Mouse (Mus musculus) CD4-positive, CD25-positive, alpha-beta regulatory T cell, adult 2 months (primary cell): ENCODE data around the gene Gm10491.
A peak's percentile ranks its signal among the peaks of the same experiment; 100 is the strongest.
"Not testable (repeated sequence)": the region's sequence is repeated elsewhere in the genome, so short reads cannot be mapped to it uniquely, and the experiment has no call there.

Experiments
- DNase-seq: peaks from one replicate; pipeline ENCODE4 v3.0.0-alpha.2; 2012; ENCODE audit warnings: low read depth, low spot score

The Gm10491 gene

DNA sequence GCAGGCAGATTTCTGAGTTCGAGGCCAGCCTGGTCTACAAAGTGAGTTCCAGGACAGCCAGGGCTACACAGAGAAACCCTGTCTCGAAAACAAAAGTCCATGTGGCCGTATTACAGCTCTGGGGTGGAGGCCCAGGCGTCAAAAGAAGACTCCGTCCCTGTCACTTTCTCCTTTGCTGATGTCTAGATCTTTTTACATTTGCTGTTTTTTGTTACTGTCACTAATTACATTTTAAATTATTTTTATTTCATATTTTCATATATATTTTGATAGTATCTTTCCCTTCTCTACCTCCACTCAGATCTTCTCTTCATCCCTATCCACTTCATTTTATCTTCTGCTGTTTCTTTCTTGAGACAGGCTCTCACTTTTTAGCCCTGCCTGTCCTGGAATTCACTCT is at the start of gene Gm10491:
Gm10491 (minus strand) TSS at position 101 of the 400 bp plus-strand sequence.
- DNase-seq = no peak

DNA sequence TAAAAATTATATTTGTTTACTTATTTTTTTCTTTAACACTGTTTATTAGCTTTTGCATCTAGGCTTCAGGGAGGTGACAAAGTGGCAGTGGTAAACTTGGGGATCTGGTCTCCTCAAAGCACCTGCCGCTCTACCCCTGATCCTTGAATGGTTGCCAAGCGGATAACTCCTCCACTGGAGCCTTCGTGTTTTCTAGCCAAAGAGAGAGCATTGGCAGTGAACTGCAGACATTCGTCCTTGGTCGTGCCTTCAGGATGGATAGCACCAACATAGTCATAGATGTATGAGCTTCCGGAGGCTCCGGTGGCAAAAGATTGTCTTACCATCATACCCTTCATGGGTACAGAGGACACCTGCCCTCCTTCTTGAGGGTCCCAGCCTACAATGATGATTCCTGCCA is 42.5 kb upstream of the Gm10491 start:
- no peak for DNase-seq

DNA sequence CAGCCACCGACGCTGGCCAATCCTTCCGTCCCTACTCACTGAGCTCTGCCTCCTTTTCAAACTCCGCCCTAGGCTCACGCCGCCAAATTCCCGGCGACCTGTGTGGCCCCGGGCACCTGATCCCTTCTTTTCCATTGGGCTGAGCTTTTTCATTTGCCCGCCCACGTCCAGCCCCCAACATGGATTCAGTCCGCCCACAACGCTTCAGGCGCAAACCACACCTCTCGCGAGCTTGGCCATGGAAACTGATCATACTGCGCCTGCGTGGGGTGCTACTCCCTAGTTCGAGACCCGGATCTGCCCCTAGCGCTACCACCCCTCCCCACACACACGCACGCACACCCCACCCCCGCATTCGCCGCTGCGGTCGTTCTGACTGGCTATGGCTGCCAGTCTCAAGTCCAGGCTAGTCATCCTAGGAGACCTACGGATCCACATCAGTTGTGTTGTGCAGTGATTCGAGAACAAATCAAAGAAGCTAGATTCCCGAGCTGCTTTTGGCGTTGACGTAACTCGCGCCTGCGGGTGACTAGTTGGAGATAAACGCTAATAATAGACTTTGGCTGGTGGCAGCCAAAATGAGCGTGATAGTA is 40.4 kb upstream of the Gm10491 start:
- peak; percentile 92 for DNase-seq

DNA sequence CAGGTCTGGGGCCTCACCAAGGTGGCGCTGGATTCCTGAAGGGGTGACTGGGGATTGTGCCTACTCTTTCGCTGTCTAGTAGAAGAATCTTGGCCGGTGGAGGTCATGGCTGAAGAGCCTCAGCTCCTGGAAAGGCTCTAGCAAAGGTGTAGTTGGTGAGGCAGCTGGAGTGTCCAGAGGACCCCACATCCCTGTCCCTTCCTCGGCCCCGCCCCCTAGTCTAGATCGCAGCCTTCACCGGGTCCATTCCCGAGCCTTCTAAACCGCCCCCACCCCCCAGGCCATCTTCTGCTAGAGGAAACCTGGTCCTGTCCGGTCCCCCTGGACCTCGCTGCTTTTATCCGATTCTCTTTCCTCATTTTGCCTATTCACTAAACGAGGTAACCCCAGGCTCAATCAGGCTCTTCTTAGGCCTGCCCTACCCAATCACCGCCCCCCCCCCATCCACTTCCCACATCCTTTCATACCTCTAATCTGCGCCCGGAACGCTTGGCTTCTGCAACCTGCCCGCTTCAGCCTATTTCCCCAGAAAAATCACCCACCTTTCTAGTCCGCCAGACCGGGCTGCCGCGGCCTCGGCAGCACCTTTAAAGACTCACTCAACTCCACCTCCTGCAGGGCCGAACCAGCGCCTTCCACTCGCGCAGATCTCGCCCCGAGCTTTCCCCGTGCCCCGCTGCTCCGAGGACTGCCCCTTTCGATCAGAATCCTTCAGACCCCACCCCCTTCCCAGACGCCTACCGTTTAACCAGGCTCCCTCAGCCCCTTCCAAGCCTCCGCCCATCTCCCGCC is 39.7 kb upstream of the Gm10491 start, which contains the start of gene Hdac6:
Hdac6 (minus strand) TSS at position 782 of the 792 bp plus-strand sequence.
- DNase-seq = no peak

DNA sequence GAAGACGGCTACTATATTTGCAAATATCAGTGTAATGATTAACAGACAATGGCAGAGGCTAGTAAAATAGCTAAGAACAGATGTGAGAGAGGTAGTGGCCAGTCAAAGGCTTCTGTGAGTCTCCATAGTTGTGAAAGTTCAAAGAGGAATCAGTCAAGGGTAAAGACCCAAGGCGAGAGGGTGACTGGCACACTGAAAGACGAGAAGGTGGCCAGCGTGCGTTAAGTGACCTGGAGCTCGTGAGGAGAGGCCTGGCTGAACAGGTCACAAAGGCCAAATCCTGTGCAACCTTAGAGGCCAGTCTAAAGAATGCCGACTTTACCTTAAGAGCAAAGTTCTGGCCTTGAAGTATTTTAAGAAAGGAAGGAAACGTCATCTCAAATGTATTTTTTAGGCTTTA is 38.0 kb upstream of the Gm10491 start:
- no peak for DNase-seq

DNA sequence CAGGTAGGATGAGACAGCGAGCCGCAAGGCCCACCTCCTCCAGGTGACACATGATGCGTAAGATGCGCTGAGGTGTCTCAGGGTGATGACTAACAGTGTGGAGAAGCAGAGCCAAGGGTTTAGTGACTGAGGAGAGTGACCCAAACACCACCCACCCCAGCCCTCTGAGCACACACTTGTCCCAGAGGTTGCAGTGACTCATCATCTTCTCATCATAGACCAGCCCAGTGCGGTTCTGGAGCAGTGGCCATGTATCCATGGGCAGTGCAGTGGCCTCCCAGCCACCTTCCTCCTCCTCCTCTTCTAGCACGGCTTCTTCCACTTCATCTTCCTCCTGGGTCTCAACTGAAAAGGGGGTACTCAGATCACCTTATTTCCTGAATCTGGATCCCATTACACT is 30.0 kb upstream of the Gm10491 start:
- DNase-seq = no peak

DNA sequence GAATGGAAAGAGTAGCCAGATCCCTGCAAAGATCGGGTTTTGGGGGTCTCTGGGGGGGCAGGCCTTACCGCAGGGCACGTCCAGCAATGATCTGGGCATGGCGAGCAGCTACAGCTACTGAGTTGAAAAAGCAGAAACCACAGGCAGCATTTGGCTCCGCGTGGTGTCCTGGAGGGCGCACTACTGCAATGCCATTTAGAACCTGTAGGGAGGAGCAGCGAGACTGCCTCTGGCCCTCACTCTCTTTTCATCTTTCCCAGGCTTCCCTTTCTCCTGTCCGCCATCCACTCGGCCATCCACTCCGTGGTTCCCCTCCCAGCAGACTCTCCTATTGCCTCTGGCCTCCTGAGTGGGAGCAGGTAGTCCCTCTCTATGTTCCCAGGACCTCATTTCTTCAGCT is 29.2 kb upstream of the Gm10491 start:
- DNase-seq = no peak

DNA sequence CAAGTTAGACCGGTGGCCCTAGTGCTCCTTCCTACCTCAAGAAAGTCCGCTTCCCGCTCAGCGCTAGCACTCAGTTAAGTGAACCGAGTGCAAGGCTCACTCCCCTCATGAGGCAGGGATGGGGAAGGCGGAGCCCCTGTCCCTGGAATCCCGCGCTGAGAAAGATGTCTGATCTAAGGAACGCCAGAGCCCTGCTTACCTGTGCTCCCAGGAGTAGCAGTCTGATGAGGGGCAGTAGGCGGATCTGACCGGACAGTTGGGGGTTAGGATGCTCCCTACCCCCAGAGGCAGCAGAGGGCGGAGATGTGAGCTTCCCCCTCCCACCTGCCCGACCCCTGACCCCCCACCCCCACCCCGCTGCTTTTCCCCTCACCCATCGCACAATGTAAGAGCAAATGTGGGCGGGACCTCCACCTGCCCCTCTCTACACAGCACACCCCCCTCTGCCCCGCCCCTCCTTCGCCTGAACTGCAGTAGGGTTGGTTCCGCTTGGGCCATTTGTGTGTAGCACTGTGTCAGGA is 20.7 kb upstream of the Gm10491 start, which contains the start of gene Eras:
Eras (minus strand) TSS at position 338 of the 521 bp plus-strand sequence.
- no peak for DNase-seq

DNA sequence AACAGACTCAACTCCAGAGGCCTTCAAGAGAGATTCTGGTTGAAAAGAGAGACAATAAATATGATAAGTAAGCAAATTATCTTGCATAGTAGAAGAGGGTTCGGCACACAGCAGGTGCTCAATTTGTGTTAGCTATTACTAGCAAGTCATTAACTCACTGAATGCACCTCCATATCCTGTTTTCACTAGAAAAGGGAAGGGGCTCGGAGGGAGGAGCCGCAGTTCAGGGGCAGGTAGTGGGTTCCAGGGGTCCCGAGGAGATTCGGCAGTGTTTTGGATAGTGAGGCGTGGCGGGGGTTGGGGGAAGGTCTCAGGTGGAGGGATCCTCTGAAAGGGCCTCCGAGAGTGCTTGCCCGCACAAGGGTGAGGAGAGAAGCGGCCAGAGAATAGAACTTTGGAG is 19.5 kb upstream of the Gm10491 start:
- DNase-seq = no peak

DNA sequence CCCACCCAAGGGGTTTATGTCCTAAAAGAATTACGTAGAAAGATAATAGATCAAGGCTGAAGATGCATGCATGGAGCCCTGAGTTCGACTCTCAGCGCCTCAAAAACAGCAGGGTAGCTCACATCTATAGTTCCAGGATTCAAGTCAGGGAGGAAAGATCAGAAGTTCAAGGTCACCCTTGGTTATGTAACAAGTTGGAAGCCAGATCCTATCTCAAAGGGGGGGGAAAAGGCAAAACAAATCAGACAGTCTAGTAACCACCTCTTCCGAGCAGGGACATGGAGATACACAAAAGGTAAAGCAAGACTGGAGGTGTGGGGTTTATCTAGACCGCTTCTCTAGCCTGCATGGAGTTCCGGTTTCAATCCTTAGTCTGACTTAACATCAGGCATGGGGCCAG is 18.6 kb upstream of the Gm10491 start:
- DNase-seq = no peak

DNA sequence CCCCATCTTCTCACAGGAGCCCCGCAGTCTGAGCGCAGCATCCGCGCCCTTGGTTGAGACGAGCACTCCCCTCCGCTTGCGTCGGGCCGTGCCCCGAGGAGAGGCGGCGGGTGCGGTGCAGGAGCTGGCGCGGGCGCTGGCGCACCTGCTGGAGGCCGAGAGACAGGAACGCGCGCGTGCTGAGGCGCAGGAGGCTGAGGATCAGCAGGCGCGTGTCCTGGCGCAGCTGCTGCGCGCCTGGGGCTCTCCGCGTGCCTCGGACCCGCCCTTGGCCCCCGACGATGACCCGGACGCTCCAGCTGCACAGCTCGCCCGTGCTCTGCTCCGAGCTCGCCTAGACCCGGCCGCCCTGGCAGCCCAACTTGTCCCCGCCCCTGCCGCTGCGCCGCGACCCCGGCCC is 14.4 kb upstream of the Gm10491 start:
- peak; percentile 35 for DNase-seq

DNA sequence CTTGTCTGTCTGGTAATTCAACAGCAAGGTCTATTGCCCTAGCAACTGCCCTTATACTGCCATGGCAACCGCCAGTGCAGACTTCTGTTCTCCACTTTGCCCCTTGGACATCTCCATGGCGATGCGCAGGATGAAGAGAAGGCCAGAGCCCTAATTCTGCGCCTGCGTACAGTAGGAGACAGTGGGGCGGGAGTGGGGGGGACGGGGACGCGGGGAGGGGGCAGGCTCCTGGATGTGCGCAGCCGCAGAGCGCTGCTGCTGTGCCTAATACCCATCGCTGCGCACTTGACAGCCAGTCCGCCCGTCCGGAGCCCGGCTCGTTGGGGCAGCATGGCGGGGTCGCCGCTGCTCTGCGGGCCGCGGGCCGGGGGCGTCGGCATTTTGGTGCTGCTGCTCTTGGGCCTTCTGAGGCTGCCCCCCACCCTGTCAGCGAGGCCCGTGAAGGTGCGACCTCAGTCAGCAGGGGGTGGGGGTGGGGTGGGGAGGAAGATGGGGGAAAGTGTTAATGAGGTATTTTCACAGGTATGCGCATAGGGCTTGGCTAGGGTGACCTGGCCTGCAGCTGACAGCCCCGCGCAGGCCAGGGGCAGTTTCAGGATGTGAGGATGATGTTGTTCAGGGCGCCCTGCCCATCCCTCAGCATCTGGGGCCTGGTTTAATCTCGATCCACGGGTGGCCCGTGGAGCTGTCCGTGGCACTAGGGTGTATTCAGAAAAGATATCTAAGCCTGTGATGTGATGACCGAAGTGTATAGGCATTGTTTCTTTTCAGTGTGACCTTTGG is 12.2 kb upstream of the Gm10491 start, which contains the start of gene Pcsk1n:
Pcsk1n (plus strand) TSS at position 222 of the 783 bp plus-strand sequence.
- no peak for DNase-seq

DNA sequence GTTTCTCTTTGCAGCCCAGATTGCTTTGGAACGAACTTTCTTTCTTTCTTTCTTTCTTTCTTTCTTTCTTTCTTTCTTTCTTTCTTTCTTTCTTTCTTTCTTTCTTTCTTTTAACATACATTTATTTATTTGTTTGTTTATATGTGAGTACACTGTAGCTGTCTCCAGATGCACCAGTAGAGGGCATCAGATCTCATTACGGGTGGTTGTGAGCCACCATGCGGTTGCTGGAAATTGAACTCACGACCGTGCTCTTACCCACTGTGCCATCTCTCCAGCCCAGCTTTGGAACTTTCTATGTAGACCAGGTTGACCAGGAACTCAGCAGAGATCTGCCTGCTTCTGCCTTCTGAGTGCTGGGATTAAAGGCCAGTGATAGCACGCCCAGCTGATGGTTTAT is 10.3 kb upstream of the Gm10491 start:
- peak; percentile 11 for DNase-seq

DNA sequence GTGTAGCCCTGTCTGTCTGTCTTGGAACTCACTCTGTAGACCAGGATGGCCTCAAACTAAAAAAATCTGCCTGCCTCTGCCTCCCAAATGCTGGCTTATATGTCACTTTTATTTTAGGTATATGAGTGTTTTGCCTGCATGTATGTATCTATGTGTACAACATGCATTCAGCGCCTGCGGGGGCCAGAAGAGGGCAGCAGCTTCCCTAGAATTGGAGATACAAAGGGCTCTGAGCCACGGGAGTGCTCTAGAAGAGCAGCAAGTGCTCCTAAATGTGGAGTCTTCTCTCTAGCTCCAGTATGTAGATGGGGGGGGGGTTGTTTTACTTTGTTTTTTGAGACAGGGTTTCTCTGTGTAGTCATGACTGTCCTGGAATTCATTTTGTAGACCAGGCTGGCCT is 8.0 kb upstream of the Gm10491 start:
- DNase-seq = peak; percentile 30

DNA sequence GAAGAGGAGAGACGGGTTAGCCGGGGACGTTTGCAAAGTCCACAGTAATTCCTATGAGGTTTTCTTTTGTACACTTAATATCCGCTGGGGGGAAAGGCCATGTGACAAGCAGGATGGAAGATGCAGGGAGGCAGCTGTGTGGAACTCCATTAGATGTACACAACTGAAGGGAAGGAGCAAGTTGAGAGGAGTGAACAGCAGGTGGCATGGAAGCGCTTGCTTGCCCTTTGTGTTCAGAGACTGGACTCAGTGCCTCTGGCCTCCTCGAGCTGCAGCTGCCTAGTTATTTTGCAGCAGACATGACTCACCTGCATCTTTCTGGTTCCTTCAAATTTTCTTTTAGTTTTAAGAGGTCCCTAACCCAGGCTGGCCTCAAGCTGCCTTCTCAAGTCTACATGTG is 2.8 kb upstream of the Gm10491 start:
- no peak for DNase-seq

DNA sequence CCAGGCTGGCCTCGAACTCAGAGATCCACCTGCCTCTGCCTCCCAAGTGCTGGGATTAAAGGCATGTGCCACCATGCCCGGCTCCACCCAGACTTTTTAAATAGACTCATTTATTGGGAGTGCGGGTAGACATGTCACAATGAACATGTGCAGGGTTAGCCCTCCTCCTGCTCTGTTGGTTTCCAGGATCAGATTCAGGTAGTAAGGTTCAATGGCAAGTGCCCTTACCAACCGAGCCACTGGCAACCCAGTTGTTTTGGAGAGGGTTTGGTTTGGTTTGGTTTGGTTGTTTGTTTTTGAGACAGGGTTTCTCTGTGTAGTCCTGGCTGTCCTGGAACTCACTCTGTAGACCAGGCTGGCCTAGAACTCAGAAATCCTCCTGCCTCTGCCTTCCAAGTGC is 1.6 kb upstream of the Gm10491 start, which contains the start of gene Gm10490:
Gm10490 (plus strand) TSS at position 301 of the 400 bp plus-strand sequence.
- not testable (repeated sequence) for DNase-seq

DNA sequence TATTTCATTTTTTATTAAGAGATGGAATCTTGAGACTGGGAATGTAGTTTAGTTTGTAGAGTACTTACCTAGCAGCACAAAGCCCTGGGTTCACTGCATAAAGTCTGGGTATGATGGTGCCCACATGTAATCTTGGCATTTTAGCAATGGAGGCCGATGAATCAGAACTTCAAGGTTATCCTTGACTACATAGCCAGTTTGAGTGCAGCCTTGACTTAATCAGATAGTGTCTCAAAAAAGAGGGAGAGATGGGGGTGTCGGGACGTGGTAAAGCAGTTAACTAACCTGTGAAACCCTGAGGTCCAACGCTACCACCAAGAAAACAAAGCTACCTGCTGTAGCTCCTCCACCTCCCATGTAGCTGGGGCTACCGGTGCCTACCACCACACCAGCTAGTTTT is 3.2 kb downstream of the Gm10491 start:
- DNase-seq = no peak

DNA sequence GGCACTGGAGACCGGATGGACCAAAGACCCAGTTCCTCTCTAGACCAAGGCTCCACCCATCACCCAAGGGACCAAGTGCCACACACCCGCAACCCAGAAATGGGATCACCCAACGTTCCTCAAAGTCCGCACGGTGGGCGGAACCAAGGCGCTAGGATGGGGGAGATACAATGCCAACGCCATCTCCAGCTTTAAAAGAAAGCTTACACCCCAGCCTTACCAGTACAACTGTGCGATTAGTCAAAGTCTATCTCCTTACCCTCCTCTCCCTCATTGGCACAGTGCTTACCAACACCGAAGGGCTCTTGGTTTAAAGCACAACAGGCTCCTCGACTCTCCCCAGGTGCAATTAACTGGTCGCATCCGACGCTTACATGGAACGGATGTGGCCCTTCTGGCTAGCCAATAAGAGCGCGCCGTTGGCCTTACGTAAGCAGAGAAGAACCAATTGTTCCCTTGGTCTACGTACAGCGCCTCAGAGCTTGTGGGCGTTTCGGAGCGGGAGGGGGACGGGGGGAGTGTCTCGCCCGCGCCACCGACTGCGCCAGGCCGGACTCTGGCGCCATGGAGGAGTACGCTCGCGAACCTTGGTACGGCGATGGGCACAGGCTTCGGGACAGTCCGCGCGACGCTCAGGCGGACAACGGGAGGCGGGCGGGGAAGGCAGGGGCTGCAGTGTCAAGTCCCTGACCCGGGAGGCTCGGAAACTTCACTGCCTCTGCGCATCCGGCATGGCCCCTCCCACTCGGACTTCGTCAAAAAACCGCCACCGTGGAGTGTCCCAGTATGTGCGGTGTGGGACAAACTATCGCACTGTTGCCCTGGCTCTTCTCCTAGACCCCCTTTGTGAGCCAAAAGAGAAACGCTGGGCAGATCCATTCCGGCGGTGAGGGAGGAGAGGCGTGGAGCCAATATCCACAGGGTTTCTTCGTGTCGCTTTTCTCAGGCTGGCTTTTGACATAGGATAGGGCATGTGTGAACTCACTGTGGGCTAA is 8.5 kb downstream of the Gm10491 start, which contains the start of the genes Pqbp1 and Timm17b:
Pqbp1 (minus strand) TSS at position 390 of the 995 bp plus-strand sequence.
Timm17b (plus strand) TSS at position 478 of the 995 bp plus-strand sequence.
- peak; percentile 93 for DNase-seq

DNA sequence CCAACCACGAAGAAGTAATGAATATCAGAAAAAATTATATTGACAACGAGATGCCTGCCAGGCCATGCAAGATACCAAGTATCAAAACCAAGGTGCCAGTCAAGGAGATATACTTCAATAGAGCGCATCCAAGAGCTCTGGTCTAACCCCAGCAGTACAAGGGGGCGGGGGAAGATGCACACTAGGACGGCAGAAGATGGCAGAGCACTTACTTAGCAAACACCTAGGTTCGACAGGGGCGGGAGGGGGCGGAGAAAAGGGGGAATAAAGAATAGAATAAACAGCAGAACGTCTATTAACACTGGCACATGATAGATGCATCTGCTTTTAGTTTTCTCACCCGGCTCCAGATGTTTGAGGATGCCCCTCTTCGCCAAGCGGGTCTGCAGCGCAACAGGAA is 9.4 kb downstream of the Gm10491 start:
- peak; percentile 49 for DNase-seq

DNA sequence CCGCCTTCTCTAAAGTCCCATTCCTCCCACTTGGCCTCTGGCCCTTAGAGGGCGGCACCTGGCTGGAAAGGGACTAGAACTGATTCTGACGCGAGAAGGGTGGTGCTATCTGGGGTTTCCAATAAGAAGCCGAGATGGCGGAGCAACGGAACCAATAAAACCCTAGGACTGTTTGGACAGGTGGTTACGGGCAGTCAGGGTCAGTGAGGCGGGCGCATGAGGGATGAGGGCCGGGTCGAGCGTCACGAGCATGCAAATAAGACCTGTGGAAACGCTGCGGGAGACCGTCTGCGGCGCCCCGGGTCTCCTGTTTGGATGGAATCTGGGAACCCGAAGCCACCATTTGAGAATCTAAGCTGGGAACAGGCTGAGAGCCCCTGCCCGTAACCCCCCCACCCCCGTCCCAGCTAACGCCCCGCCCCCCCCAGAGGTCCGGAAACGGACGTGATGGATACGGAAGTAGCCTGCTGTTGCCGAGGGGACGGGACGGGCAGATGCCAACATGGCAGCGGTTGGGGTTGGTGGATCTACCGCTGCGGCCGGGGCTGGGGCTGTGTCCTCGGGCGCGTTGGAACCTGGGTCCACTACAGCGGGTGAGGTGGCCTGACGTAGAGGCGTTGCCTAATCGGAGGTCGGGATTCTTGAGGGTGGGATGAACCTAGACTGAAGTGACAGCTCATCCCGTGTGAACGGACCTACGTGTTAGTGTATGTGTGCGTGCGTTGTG is 23.6 kb downstream of the Gm10491 start, which contains the start of gene Slc35a2:
Slc35a2 (plus strand) TSS at position 188 of the 727 bp plus-strand sequence.
- peak; percentile 81 for DNase-seq
